Mouse (Mus musculus) pancreas, adult 10 weeks (tissue): ENCODE measurements around the gene Mpp4. TPM values are rescaled to one million over a fixed set of nuclear protein-coding genes. Genes with fewer than 3 reads are reported as not detected.

ENCODE experiments used
- polyA plus RNA-seq: library from polyadenylated mRNA; stranded (reverse); fragments of 350-450 nt; fragmentation: Illumina TruSeq; extraction: RNeasy Lipid Tissue Mini Kit (QIAGEN cat#74804); gene quantifications from one replicate; pipeline ENCODE4 v1.2.3, GENCODE M21; 2015; ENCODE audit warnings: low read depth, low replicate concordance; ENCODE audit not compliant: insufficient read depth

Gene Mpp4
- not detected for polyA plus RNA-seq

GRCm38 (mm10) chr1:59163030-59163461 is at the start of gene Mpp4:
TSS of gene Mpp4 (minus strand) at chr1:59163389.

GRCm38 (mm10) chr1:59119720-59120457 is 43.3 kb downstream of the Mpp4 start, which contains the start of gene Tmem237:
TSS of gene Tmem237 (minus strand) at chr1:59120408.

GRCm38 (mm10) chr1:59094705-59095104 is 68.5 kb downstream of the Mpp4 start, which contains the start of gene C2cd6:
TSS of gene C2cd6 (minus strand) at chr1:59094900.

Other genes with a start within 250 kb of the Mpp4 start
- 8.3 TPM for gene Trak2, start 190.0 kb downstream of the Mpp4 start, polyA plus RNA-seq
- gene Stradb, start 189.9 kb downstream of the Mpp4 start, polyA plus RNA-seq: 4.6 TPM
- not detected for gene C2cd6, start 68.5 kb downstream of the Mpp4 start, polyA plus RNA-seq
- gene Tmem237, start 43.0 kb downstream of the Mpp4 start, polyA plus RNA-seq: 3.0 TPM
- 2.9 TPM for gene Als2, start 73.8 kb upstream of the Mpp4 start, polyA plus RNA-seq
- not detected for gene Cdk15, start 93.5 kb upstream of the Mpp4 start, polyA plus RNA-seq